Mouse (Mus musculus) limb, embryonic 14.5 days (tissue): ENCODE results near the gene Ptprr. TPM values are rescaled to one million over a fixed set of nuclear protein-coding genes. Genes with fewer than 3 reads are reported as not detected.

Source experiments
- ATAC-seq: fragments of 200-750 bp; cut with Nextera tagmentation; 2 replicates; pipeline ENCODE4 v1.8.0; 2017; ENCODE audit warnings: low read depth, moderate number of reproducible peaks, moderate TSS enrichment; ENCODE audit not compliant: low FRiP score
- DNase-seq: peaks from one replicate; pipeline ENCODE4 v3.0.0-alpha.2; 2015; ENCODE audit warnings: low spot score
- H3K27ac ChIP-seq: fragments of 300-500 bp; sonication (generic); replicated peaks from 2 replicates; pipeline ENCODE4 v1.5.1; 2014; ENCODE audit warnings: low read depth, mild to moderate bottlenecking, low read length, moderate library complexity, mixed read lengths
- H3K27me3 ChIP-seq: fragments of 300-500 bp; sonication (generic); 2 replicates; pipeline ENCODE4 v1.6.1; 2014; ENCODE audit warnings: low read length, mixed read lengths; ENCODE audit not compliant: control insufficient read depth, insufficient read depth
- H3K36me3 ChIP-seq: fragments of 300-500 bp; sonication (generic); 2 replicates; pipeline ENCODE4 v1.6.1; 2014; ENCODE audit warnings: mild to moderate bottlenecking, low read length, moderate library complexity, mixed read lengths; ENCODE audit not compliant: control insufficient read depth, insufficient read depth
- H3K4me1 ChIP-seq: fragments of 300-500 bp; sonication (generic); 2 replicates; pipeline ENCODE4 v1.6.1; 2014; ENCODE audit warnings: antibody characterized with exemption, low read length, mixed read lengths; ENCODE audit not compliant: control insufficient read depth, insufficient read depth
- H3K4me2 ChIP-seq: fragments of 300-500 bp; sonication (generic); replicated peaks from 2 replicates; pipeline ENCODE4 v1.6.1; 2014; ENCODE audit warnings: low read depth, mild to moderate bottlenecking, low read length, moderate library complexity; ENCODE audit not compliant: severe bottlenecking
- H3K4me3 ChIP-seq: fragments of 300-500 bp; sonication (generic); replicated peaks from 2 replicates; pipeline ENCODE4 v1.5.1; 2014; ENCODE audit warnings: low read length
- H3K9ac ChIP-seq: fragments of 300-500 bp; sonication (generic); 2 replicates; pipeline ENCODE4 v1.6.1; 2014; ENCODE audit warnings: mild to moderate bottlenecking, low read depth, low read length, moderate library complexity; ENCODE audit not compliant: severe bottlenecking
- H3K9me3 ChIP-seq: fragments of 300-500 bp; sonication (generic); 2 replicates; pipeline ENCODE4 v1.6.1; 2016; ENCODE audit warnings: low read length; ENCODE audit not compliant: control insufficient read depth
- POLR2A ChIP-seq: fragments of 200-500 bp; IDR thresholded peaks from 2 replicates; pipeline ENCODE4 v1.8.0; 2012; ENCODE audit warnings: inconsistent platforms, mild to moderate bottlenecking, moderate library complexity, borderline replicate concordance; ENCODE audit not compliant: insufficient read depth, insufficient read length; ENCODE audit errors: extremely low read depth
- WGBS: fragments of 180-500 bp; shearing (Covaris S2); extraction: QIAGEN DNeasy Blood & Tissue Kit; methylation state at CpG from one replicate; pipeline ENCODE4 v1.1.7; 2014; 5-methylcytosine and 5-hydroxymethylcytosine counted together
- polyA plus RNA-seq, 2 experiments: library from polyadenylated mRNA; depleted of rRNA in 1 of 2; stranded (reverse) in 1 of 2; unstranded in 1 of 2; fragments of >200 nt; fragmentation: Nextera tagmentation in 1 of 2; extraction: Ambion mirVana in 1 of 2; gene quantifications; 2 replicates each; pipeline versions ENCODE4 v1.2.1 to v1.2.3; 2012 to 2014

Ptprr gene
- polyA plus RNA-seq, 2 experiments = 0.16 to 0.41 TPM

DNA sequence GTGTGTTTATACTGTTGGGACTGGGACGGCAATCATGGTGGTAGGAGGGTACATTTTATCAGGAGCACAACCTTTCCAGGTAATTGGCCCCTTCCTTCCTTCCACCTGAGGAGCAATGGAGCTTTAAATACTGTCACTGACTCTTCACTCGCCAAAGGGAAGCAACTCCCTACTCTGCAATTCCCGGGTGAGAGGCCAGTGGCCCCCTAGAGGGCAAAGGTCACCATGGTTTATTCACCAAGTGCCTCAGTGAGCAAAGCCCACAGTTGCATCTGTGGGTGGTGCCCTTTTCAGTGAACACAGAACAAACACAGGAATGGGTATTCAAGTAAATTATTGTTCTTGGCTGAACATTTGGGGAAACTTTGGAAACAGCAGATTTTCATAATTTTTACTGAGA lies 194.1 kb downstream of the Ptprr start:
- no peak for DNase-seq
- no peak for ATAC-seq
- Histone ChIP-seq H3K4me2 (no peak overlapping the region), H3K9me3 (no peaks in the 10 kb centered on the region), H3K4me3 (no peak overlapping the region), H3K27me3 (no peaks in the 10 kb centered on the region), H3K9ac (no peak overlapping the region), H3K36me3 (no peaks in the 10 kb centered on the region), H3K27ac (no peak overlapping the region), H3K4me1 (no peaks in the 10 kb centered on the region)
- 22% methylated on average over 3 of the region's 3 CpGs for WGBS
- no peak for TF ChIP-seq POLR2A

- H3K9me3 ChIP-seq = no peaks in the 10 kb centered on the region
- TF ChIP-seq POLR2A = no peak
These were observed 202.5 kb downstream of the Ptprr start for GRCm38 (mm10) chr10:116220336-116221118.

DNA sequence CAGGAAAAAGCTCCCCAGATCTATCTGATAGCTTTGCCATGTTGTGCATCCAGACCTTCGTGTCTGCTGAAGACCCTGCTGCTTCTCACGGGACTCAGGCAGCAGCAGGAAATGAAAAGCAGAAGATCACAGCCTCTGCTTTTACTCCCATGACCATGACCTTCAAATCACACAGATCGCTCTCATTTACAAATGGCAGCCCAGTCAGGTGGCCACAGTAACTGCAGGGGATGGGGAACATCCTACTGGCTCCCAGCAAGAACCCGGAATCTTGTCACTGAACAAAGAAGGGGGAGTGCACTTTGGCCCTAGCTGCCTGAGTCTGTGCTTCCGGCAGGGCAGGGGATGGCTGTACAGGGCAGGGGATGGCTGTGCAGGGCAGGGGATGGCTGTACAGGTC lies 217.3 kb downstream of the Ptprr start:
- H3K4me1 ChIP-seq = no peaks in the 10 kb centered on the region
- H3K9ac ChIP-seq = no peak overlapping the region
- H3K27me3 ChIP-seq = no peaks in the 10 kb centered on the region
- no peak overlapping the region for H3K27ac ChIP-seq
- H3K4me2 ChIP-seq = no peak overlapping the region
- ATAC-seq = no peak
- no peak overlapping the region for H3K4me3 ChIP-seq
- H3K9me3 ChIP-seq = no peaks in the 10 kb centered on the region
- 65% methylated on average over 5 of the region's 5 CpGs for WGBS
- no peak for TF ChIP-seq POLR2A
- no peak for DNase-seq
- no peaks in the 10 kb centered on the region for H3K36me3 ChIP-seq

More at GRCm38 (mm10) chr10:116220336-116221118, 202.5 kb downstream of the Ptprr start:
- H3K27ac ChIP-seq = no peak overlapping the region
- ATAC-seq = no peak
- H3K4me2 ChIP-seq = no peak overlapping the region
- no peak overlapping the region for H3K4me3 ChIP-seq
- 67% methylated on average over 12 of the region's 12 CpGs for WGBS
- DNase-seq = no peak
- H3K36me3 ChIP-seq = no peaks in the 10 kb centered on the region
- no peak overlapping the region for H3K9ac ChIP-seq
- H3K27me3 ChIP-seq = no peaks in the 10 kb centered on the region
- no peaks in the 10 kb centered on the region for H3K4me1 ChIP-seq

- Histone ChIP-seq H3K4me2 (no peak overlapping the region), H3K4me3 (no peak overlapping the region), H3K9ac (no peak overlapping the region), H3K27ac (no peak overlapping the region), H3K4me1 (no peaks in the 10 kb centered on the region), H3K9me3 (no peaks in the 10 kb centered on the region), H3K36me3 (no peaks in the 10 kb centered on the region), H3K27me3 (no peaks in the 10 kb centered on the region)
- no peak for ATAC-seq
- WGBS = 74% methylated on average over 7 of the region's 7 CpGs
- TF ChIP-seq POLR2A = no peak
- DNase-seq = no peak
These were observed 224.2 kb downstream of the Ptprr start for GRCm38 (mm10) chr10:116242200-116242599.

- 50% methylated on average over 7 of the region's 7 CpGs for WGBS
These were observed 225.4 kb downstream of the Ptprr start for GRCm38 (mm10) chr10:116243373-116243772.

More at GRCm38 (mm10) chr10:116243373-116243772, 225.4 kb downstream of the Ptprr start:
- no peaks in the 10 kb centered on the region for H3K9me3 ChIP-seq
- H3K27ac ChIP-seq = no peak overlapping the region
- H3K27me3 ChIP-seq = no peaks in the 10 kb centered on the region
- no peak overlapping the region for H3K4me2 ChIP-seq
- ATAC-seq (no peak), DNase-seq (no peak)
- TF ChIP-seq POLR2A = no peak
- no peak overlapping the region for H3K4me3 ChIP-seq
- H3K4me1 ChIP-seq = no peaks in the 10 kb centered on the region
- no peaks in the 10 kb centered on the region for H3K36me3 ChIP-seq
- no peak overlapping the region for H3K9ac ChIP-seq
